Mouse (Mus musculus) forebrain, embryonic 15.5 days (tissue): Measurements from ENCODE around the gene Ahnak. TPM values are rescaled to one million over a fixed set of nuclear protein-coding genes. Genes with fewer than 3 reads are reported as not detected.
"Not testable (repeated sequence)": the region's sequence is repeated elsewhere in the genome, so short reads cannot be mapped to it uniquely, and the experiment has no call there.

Source experiments
- ATAC-seq: fragments of 200-750 bp; cut with Nextera tagmentation; replicated peaks from 2 replicates; pipeline ENCODE4 v1.8.0; 2017; ENCODE audit warnings: mild to moderate bottlenecking, moderate TSS enrichment, moderate library complexity
- H3K27ac ChIP-seq: fragments of 300-500 bp; sonication (generic); replicated peaks from 2 replicates; pipeline ENCODE4 v1.5.1; 2015; ENCODE audit warnings: mild to moderate bottlenecking, inconsistent platforms
- H3K27me3 ChIP-seq: fragments of 300-500 bp; sonication (generic); 2 replicates; pipeline ENCODE4 v1.6.1; 2015; ENCODE audit warnings: inconsistent platforms
- H3K36me3 ChIP-seq: fragments of 300-500 bp; sonication (generic); 2 replicates; pipeline ENCODE4 v1.6.1; 2015; ENCODE audit warnings: mild to moderate bottlenecking, inconsistent platforms
- H3K4me1 ChIP-seq: fragments of 300-500 bp; sonication (generic); 2 replicates; pipeline ENCODE4 v1.6.1; 2015; ENCODE audit warnings: inconsistent platforms
- H3K4me2 ChIP-seq: fragments of 300-500 bp; sonication (generic); replicated peaks from 2 replicates; pipeline ENCODE4 v1.6.1; 2015; ENCODE audit warnings: mild to moderate bottlenecking, inconsistent platforms
- H3K4me3 ChIP-seq: fragments of 300-500 bp; sonication (generic); 2 replicates; pipeline ENCODE4 v1.5.1; 2015; ENCODE audit warnings: mild to moderate bottlenecking, inconsistent platforms
- H3K9ac ChIP-seq: fragments of 300-500 bp; sonication (generic); replicated peaks from 2 replicates; pipeline ENCODE4 v1.6.1; 2015; ENCODE audit warnings: mild to moderate bottlenecking, inconsistent platforms
- H3K9me3 ChIP-seq: fragments of 300-500 bp; sonication (generic); 2 replicates; pipeline ENCODE4 v1.6.1; 2016; ENCODE audit warnings: inconsistent platforms
- WGBS: fragments of 180-500 bp; shearing (Covaris S2); methylation state at CpG from one replicate; pipeline ENCODE4 v1.1.7; 2015; ENCODE audit warnings: mixed read lengths; 5-methylcytosine and 5-hydroxymethylcytosine counted together
- polyA plus RNA-seq: library from polyadenylated mRNA; unstranded; fragments of >200 nt; fragmentation: Nextera tagmentation; extraction: Ambion mirVana; gene quantifications from 2 replicates; pipeline ENCODE4 v1.2.1, GENCODE M21; 2015

Ahnak gene
- polyA plus RNA-seq, 1 experiment from 2014 or later = 3.7 TPM

DNA sequence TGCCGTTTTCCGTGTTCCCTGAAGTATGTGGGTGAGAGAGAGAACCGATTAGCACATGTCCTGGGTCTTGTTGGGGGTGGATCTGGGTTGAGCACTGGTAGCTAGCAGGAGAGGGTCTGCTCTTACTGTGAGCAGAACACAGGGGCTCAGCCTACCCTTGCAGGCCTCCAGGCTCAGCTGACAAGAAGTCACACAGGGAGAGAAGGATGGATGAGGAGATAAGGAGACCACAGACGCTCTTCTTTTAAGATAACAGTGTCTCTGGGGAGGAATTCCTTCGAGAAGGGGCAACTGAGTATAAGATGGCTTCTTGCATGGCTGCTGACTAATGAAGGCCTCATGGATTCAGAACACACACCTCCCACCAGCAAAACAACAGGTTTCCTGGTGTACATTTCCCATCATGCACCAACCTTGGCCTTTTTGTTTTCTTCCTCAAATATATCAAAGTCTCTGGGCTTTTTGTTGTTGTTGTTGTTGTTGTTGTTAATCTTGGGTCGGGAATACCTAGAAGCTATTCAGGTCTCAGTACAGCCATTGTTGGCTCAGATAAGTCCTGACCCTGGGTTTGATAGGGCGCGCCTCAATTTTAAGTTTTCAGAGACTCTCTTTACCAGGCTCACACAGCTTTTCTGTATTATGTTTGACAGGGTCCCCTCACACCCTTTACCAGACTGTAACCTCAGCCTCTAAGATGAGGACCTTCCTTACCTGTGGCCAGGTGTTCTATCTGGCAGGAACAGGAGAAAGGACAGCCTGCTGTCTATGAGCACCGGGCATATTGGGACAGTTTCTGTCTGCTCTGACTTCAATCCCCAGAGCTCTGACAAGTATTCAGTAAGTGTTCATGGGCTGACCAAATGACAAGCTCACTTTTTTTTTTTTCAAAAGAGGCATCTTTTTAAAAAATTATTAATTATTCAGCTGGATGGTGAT, 61.5 kb downstream of the Ahnak start:
- H3K4me3 ChIP-seq = no peak overlapping the region
- H3K9me3 ChIP-seq = no peaks in the 10 kb centered on the region
- no peak overlapping the region for H3K9ac ChIP-seq
- no peak for ATAC-seq
- WGBS = 84% methylated on average over 9 of the region's 9 CpGs
- no peaks in the 10 kb centered on the region for H3K4me1 ChIP-seq
- H3K4me2 ChIP-seq = no peak overlapping the region
- H3K27me3 ChIP-seq = no peaks in the 10 kb centered on the region
- no peaks in the 10 kb centered on the region for H3K36me3 ChIP-seq
- no peak overlapping the region for H3K27ac ChIP-seq

DNA sequence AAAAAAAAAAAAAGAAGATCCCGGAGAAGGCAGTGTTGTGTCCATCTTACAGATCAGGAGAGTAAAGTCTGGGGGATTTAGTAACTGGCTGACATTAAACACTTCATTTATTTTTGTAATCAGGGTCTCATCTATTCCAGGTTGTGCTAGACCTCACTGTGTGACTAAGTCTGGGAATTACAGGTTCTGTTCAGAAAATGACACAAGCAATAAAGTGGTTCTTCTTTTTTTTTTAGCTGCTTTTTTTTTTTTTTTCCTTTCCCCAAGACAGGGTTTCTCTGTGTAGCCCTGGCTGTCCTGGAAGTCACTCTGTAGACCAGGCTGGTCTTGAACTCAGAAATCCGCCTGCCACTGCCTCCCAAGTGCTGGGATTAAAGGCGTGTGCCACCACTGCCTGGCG, 62.9 kb downstream of the Ahnak start:
- not testable (repeated sequence) for ATAC-seq, H3K4me3 ChIP-seq, H3K27ac ChIP-seq, H3K9me3 ChIP-seq, H3K4me1 ChIP-seq, H3K27me3 ChIP-seq, H3K36me3 ChIP-seq, H3K9ac ChIP-seq, H3K4me2 ChIP-seq
- 88% methylated on average over 4 of the region's 4 CpGs for WGBS

DNA sequence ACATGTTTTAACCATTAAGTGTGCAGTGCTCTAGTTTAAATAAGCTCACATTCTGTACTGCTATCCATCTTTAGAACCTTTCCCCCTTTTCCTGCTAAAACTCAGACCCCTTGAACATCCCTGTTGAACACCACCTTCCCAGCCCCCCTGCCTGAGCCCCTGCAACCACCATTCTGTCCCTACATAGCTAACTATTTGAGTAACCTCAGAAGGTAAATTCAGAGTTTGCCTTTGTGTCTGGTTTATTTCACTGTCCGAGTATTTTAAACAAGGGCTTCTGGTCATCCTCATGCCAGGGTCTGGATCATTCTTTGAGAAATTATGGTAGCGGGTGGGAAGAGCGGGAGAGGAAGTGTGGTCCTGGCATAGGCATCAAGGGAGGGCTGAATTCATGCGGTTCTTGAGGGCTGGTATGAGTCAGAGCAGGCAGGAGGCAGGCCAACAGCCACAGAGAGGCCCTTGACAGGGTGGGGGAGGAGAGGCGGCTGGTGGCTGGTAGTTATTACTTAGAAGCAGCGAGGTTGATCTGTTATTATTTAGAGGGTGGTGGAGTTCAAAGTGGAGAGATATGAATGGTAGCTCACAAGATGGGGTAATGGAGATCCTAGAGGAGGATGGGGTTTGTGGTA, 63.8 kb downstream of the Ahnak start:
- WGBS = 69% methylated on average over 6 of the region's 6 CpGs

DNA sequence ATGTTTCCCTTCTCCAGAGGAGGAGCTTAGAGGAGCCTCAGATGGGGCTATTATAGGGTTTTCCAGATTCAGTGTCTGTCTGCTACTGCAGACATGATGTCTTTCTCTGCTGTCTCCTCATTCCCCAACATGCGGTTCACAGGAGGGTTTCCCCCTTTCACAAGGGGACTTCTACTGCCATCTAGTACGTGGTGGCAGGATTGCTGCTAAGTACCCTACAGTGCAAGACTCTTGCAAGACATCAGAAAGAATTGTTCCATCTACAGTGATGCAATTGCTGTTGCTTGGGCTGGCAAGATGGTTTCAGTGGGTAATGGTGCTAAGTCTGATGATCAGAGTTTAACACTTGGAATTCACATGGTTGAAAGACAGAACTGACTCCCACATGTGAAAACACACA, 66.1 kb downstream of the Ahnak start:
- 36% methylated on average over 2 of the region's 2 CpGs for WGBS
- H3K27me3 ChIP-seq = no peaks in the 10 kb centered on the region
- H3K9ac ChIP-seq = no peak overlapping the region
- no peak for ATAC-seq
- H3K27ac ChIP-seq = no peak overlapping the region
- H3K4me1 ChIP-seq = no peaks in the 10 kb centered on the region
- H3K4me3 ChIP-seq = no peak overlapping the region
- no peaks in the 10 kb centered on the region for H3K9me3 ChIP-seq
- no peak overlapping the region for H3K4me2 ChIP-seq
- no peaks in the 10 kb centered on the region for H3K36me3 ChIP-seq

More for the DNA sequence above, 63.8 kb downstream of the Ahnak start:
- H3K4me3 ChIP-seq = no peak overlapping the region
- no peaks in the 10 kb centered on the region for H3K9me3 ChIP-seq
- H3K27ac ChIP-seq = no peak overlapping the region
- H3K4me1 ChIP-seq = no peaks in the 10 kb centered on the region
- no peak for ATAC-seq
- H3K9ac ChIP-seq = no peak overlapping the region
- H3K4me2 ChIP-seq = no peak overlapping the region
- no peaks in the 10 kb centered on the region for H3K27me3 ChIP-seq
- H3K36me3 ChIP-seq = no peaks in the 10 kb centered on the region

DNA sequence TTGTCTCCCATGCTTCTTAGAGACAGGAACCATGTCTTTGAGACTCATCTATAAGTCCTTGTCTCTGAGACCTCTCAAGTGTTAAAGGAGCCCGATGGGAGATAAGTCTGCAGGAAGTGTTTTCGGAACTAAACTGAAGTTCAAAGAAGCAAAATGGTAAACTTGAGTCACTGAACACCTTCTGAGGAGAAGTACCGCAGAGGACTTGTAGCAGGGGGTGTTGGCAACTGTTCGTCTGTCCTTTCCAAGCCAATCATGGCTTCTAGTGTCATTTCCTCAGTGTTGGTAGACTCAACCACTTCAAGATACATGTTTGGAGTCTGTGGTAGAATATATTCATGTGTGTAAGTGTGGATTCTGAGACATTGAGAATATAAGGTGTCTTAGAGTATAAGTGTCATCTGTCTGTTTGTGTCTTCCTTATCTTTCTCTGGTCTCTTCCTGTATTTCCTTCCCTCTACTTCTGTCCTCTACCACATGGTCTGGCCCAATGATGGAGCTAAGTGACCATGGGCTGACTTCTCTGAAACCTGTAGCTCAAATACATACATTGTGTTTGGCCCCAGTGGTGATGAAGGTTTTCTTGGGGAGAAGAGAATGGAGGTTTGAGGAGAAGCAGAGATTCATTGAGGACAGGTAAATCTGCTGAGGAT, 66.7 kb downstream of the Ahnak start:
- Histone ChIP-seq H3K4me1 (no peaks in the 10 kb centered on the region), H3K27ac (no peak overlapping the region), H3K36me3 (no peaks in the 10 kb centered on the region), H3K9ac (no peak overlapping the region), H3K4me3 (no peak overlapping the region), H3K9me3 (no peaks in the 10 kb centered on the region), H3K27me3 (no peaks in the 10 kb centered on the region), H3K4me2 (no peak overlapping the region)
- no peak for ATAC-seq
- 84% methylated on average over 4 of the region's 4 CpGs for WGBS

DNA sequence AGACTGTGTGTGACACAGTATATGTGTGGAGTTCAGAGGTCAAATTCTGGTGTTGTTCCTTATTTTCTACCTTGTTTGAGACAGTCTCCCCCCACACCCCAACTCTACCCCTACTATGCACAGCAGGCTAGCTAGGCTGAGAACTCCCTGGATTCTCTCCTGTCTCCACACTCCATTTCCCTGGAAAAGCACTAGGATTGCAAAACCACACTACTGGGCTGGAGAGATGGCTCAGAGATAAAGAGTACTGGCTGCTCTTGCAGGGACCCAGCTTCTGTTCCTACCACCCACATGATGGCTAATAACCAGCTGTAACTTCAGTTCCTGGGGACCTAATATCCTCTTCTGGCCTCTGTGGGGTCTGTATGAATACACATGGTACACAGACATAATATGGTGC, 68.6 kb downstream of the Ahnak start:
- H3K9ac ChIP-seq = no peak overlapping the region
- H3K4me3 ChIP-seq = no peak overlapping the region
- H3K4me1 ChIP-seq = no peaks in the 10 kb centered on the region
- no peak for ATAC-seq
- no peaks in the 10 kb centered on the region for H3K36me3 ChIP-seq
- no peak overlapping the region for H3K4me2 ChIP-seq
- H3K27me3 ChIP-seq = no peaks in the 10 kb centered on the region
- H3K27ac ChIP-seq = no peak overlapping the region
- H3K9me3 ChIP-seq = no peaks in the 10 kb centered on the region

DNA sequence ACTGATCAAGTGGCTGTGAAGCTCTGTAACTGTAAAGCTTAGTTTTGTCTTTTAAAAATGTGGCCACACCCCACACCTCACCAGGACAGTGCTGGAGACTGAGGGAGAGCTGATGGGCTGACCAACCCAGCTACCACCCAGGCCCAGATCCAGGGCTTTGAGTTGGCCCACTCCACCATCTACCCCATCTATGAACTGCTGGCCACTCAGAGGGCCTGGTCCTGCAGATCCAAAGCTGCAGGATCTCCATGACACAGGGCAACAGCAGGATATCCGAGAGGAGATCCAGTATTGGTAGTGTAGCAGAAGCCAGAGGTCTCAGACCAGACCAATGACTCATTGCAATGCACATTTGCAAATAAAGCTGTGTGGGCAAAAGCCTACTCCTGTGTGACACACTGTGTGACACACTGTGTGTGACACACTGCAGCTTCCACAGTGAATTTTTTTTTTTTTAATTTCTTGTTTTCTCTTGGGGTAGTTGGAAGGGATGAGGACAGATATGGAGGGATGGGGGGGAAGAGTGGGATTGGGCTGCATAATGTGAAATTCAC, 69.3 kb downstream of the Ahnak start:
- Histone ChIP-seq H3K4me1 (no peaks in the 10 kb centered on the region), H3K9ac (no peak overlapping the region), H3K9me3 (no peaks in the 10 kb centered on the region), H3K36me3 (no peaks in the 10 kb centered on the region), H3K27me3 (no peaks in the 10 kb centered on the region), H3K27ac (no peak overlapping the region), H3K4me3 (no peak overlapping the region), H3K4me2 (no peak overlapping the region)
- no peak for ATAC-seq
- WGBS = 86% methylated on average over 1 of the region's 1 CpGs

DNA sequence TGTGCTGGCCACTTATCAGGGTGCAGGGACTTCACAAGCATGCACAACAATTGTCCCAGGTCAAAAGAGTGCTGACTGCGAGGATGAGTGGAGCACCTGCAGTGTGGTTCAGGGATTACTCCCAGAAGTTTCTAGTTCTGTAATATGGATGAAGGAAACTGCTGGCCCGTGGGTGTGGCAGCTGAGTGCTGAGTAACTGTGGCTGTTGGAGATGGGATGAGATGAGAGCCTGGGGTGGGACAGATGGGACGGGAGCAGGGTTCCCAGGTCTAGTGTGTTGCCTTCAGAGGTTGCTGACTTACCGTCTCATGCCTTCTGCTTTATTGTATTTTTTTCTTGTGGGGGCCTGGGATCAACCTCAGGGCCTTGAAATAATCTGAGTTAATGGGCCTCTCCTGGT, 69.9 kb downstream of the Ahnak start:
- Histone ChIP-seq H3K9ac (no peak overlapping the region), H3K36me3 (no peaks in the 10 kb centered on the region), H3K9me3 (no peaks in the 10 kb centered on the region), H3K27me3 (no peaks in the 10 kb centered on the region), H3K4me1 (no peaks in the 10 kb centered on the region), H3K27ac (no peak overlapping the region), H3K4me2 (no peak overlapping the region), H3K4me3 (no peak overlapping the region)
- no peak for ATAC-seq
- WGBS = 81% methylated on average over 4 of the region's 4 CpGs

DNA sequence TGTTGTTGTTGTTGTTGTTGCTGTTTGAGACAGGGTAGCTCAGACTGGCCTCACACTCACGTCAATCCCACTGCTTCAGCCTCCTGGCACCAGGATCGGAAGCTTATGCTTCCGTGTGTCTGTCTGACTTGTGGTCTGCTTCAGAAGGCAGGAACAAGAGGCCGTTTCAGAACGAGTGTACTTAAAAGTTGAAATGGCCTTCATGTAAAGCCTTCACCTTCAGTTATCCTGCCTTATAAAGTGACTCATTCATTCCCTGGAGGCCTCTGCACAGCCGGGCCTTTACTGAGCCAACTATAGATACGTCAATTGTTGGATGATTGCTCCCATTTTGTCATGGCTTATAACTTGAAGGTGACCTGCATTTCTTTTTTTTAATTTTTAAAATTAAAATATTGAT, 70.3 kb downstream of the Ahnak start:
- Histone ChIP-seq H3K9ac (no peak overlapping the region), H3K27ac (no peak overlapping the region), H3K4me3 (no peak overlapping the region), H3K4me1 (no peaks in the 10 kb centered on the region), H3K9me3 (no peaks in the 10 kb centered on the region), H3K36me3 (no peaks in the 10 kb centered on the region), H3K4me2 (no peak overlapping the region), H3K27me3 (no peaks in the 10 kb centered on the region)
- ATAC-seq = no peak
- 85% methylated on average over 7 of the region's 7 CpGs for WGBS

DNA sequence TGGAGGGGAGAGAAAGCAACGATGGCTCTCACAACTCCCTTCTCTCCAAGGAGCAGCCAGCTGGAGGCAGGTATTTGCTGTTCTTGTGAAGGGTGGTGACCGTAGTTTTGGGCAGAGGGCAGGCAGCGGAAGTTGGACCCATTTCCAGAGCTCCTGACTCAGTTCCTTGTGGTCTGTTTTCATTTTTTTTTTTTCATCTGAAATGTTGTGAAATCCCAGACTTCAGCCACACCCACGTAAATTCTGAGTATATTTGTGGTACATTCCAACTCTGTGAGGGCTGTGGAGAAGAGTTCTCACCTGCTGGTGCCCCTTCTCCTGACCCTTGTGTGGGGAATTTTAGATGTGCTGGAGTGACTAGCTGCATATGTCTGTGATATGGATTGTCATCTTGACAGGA, 71.0 kb downstream of the Ahnak start:
- Histone ChIP-seq H3K4me3 (no peak overlapping the region), H3K4me1 (no peaks in the 10 kb centered on the region), H3K36me3 (no peaks in the 10 kb centered on the region), H3K4me2 (no peak overlapping the region), H3K27ac (no peak overlapping the region), H3K27me3 (no peaks in the 10 kb centered on the region), H3K9ac (no peak overlapping the region), H3K9me3 (no peaks in the 10 kb centered on the region)
- 68% methylated on average over 4 of the region's 4 CpGs for WGBS
- ATAC-seq = no peak

DNA sequence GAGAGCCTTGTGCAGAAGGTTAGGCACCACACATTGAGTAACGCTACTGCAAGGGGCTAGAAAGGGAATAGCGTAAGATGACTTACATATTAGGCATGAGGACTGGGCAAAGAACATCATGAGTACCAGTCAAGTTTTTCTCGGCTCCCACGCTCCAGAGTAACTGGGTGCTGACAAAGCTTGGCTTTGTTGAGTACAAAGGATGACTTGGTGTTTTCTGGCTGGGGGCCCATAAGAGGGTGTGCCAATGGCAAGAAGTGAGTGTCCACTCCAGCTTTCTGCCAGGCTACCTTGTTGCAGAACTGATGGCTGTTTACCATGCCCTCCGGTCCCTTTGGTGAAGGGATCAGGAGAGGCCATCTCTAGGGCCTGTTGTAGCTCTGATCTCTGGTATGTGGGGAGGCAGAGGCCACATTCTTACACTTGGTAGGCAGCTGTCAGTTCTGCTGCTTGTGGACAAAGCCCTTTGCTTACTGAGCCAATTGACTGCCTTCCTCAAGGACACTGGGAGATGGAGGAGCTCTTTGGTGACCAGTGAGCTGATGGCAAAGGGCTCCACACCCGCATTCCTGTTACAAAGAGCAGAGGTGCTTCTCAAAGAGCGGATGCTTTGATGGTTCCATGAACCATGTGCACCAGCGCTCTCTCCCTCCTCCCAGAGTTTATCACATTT, 72.3 kb downstream of the Ahnak start:
- no peak overlapping the region for H3K9ac ChIP-seq
- peaks cover 9% of the 10 kb centered on the region for H3K4me1 ChIP-seq
- H3K9me3 ChIP-seq = no peaks in the 10 kb centered on the region
- no peaks in the 10 kb centered on the region for H3K36me3 ChIP-seq
- WGBS = 91% methylated on average over 8 of the region's 8 CpGs
- H3K4me2 ChIP-seq = no peak overlapping the region
- H3K4me3 ChIP-seq = no peak overlapping the region
- ATAC-seq = no peak
- no peaks in the 10 kb centered on the region for H3K27me3 ChIP-seq
- H3K27ac ChIP-seq = no peak overlapping the region

DNA sequence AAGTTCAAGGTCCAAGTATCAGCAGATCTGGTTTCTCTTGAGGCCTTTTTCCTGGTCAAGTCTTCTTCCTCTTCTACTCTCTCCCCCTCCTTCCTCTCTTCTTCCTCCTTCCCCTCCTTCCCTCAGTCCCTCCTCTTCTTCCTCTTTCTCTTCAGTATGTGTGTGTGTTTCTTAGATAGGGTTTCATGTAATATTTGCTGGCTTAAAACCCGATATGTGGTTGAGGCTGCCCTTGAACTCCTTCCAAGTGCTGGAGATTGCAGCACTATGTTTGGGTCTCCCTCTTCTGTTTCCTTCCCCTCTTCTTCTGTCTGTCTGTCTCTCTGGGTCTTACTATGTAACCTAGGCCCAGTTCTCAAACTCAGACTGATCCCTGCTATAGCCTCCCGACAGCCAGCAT, 73.7 kb downstream of the Ahnak start:
- ATAC-seq = no peak
- Histone ChIP-seq H3K4me3 (no peak overlapping the region), H3K4me2 (no peak overlapping the region), H3K9ac (no peak overlapping the region), H3K27me3 (no peaks in the 10 kb centered on the region), H3K27ac (no peak overlapping the region), H3K4me1 (peaks cover 14% of the 10 kb centered on the region), H3K9me3 (no peaks in the 10 kb centered on the region), H3K36me3 (no peaks in the 10 kb centered on the region)
- 87% methylated on average over 2 of the region's 2 CpGs for WGBS
